Mouse (Mus musculus) urinary bladder, postnatal 4 days (tissue): ENCODE results near the gene Tctex1d4.

ENCODE experiments used
- DNase-seq, 2 experiments: peaks; one replicate each; pipeline ENCODE4 v3.0.0; 2021 to 2022; ENCODE audit warnings: low spot score in 2 of 2

The Tctex1d4 gene

GRCm38 (mm10) chr4:117138295-117139216 lies 12.0 kb downstream of the Tctex1d4 start:
- no peak for DNase-seq

GRCm38 (mm10) chr4:117139217-117139612 lies 12.6 kb downstream of the Tctex1d4 start:
- no peak for DNase-seq

- no peak for DNase-seq
These were observed 14.0 kb downstream of the Tctex1d4 start for GRCm38 (mm10) chr4:117140613-117141012.

- no peak for DNase-seq
These were observed 16.4 kb downstream of the Tctex1d4 start for GRCm38 (mm10) chr4:117143023-117143422.

GRCm38 (mm10) chr4:117145248-117145647 lies 18.7 kb downstream of the Tctex1d4 start:
- no peak for DNase-seq

- peak; percentile 76 to 90 for DNase-seq
These were observed 19.6 kb downstream of the Tctex1d4 start for GRCm38 (mm10) chr4:117146176-117146575.

- no peak for DNase-seq
These were observed 21.6 kb downstream of the Tctex1d4 start for GRCm38 (mm10) chr4:117148047-117148713.

GRCm38 (mm10) chr4:117148815-117149214 lies 22.2 kb downstream of the Tctex1d4 start:
- no peak for DNase-seq

GRCm38 (mm10) chr4:117149291-117150211 lies 23.0 kb downstream of the Tctex1d4 start:
- DNase-seq: no peak

- no peak for DNase-seq
These were observed 23.7 kb downstream of the Tctex1d4 start for GRCm38 (mm10) chr4:117150212-117150733.

GRCm38 (mm10) chr4:117151416-117151815 lies 24.8 kb downstream of the Tctex1d4 start:
- DNase-seq: no peak

GRCm38 (mm10) chr4:117152714-117153113 lies 26.1 kb downstream of the Tctex1d4 start:
- DNase-seq: no peak

- no peak for DNase-seq
These were observed 28.6 kb downstream of the Tctex1d4 start for GRCm38 (mm10) chr4:117155020-117155791.

GRCm38 (mm10) chr4:117155792-117156355 lies 29.3 kb downstream of the Tctex1d4 start, which contains the start of gene Rps8:
Gene Rps8, minus strand, starts transcription at chr4:117156243.
- DNase-seq: peak; percentile 81 to 84

GRCm38 (mm10) chr4:117156372-117156771 lies 29.8 kb downstream of the Tctex1d4 start:
- DNase-seq: no peak

GRCm38 (mm10) chr4:117159666-117160065 lies 33.1 kb downstream of the Tctex1d4 start:
- no peak for DNase-seq

- DNase-seq: no peak
These were observed 34.6 kb downstream of the Tctex1d4 start for GRCm38 (mm10) chr4:117161183-117161582.

GRCm38 (mm10) chr4:117169936-117170335 lies 43.3 kb downstream of the Tctex1d4 start:
- DNase-seq: no peak
